Mouse (Mus musculus) MEL (cell line): ENCODE results near the gene Vps53.

Experiments
- CTCF ChIP-seq, 3 experiments: IDR thresholded peaks in 2 of 3; conservative IDR thresholded peaks in 1 of 3; 2 replicates each; pipeline ENCODE4 v1.5.1; 2011 to 2012; ENCODE audit warnings: low read length in 3 of 3, low read depth in 2 of 3, mild to moderate bottlenecking in 2 of 3, improper control_type of control experiment in 1 of 3, inconsistent platforms in 1 of 3, mixed read lengths in 1 of 3, moderate library complexity in 1 of 3; ENCODE audit not compliant: control insufficient read depth in 1 of 3, insufficient read depth in 1 of 3, poor library complexity in 1 of 3, severe bottlenecking in 1 of 3
- EP300 ChIP-seq, 2 experiments: IDR thresholded peaks; 2 replicates each; pipeline ENCODE4 v1.6.1; 2011; ENCODE audit warnings: improper control_type of control experiment in 2 of 2, low read length in 2 of 2, low read depth in 1 of 2, mild to moderate bottlenecking in 1 of 2
- HCFC1 ChIP-seq: IDR thresholded peaks from 2 replicates; pipeline ENCODE4 v1.6.1; 2012; ENCODE audit warnings: low read depth, mild to moderate bottlenecking, inconsistent platforms, low read length, improper control_type of control experiment, moderate library complexity

DNA sequence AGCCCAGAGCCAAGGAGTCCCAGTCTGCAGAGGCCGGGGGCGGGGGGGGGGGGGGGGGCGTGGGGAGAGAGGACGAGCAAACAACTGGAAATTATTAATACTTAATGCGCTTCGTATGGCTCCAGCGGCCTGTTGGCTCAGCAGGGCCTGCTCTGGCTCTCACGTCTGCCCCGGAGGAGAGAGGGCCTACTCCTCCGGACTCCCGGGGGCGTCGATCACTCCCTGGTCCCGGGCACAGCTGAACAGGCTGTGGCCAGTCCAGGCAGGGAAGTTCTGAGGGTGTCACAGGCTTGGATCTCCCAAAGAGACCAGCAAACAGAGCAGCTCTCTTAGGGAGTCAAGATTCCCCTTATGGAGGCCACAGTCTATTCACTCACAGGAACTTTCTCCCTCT is 151.4 kb downstream of the Vps53 start:
- TF ChIP-seq CTCF (IDR thresholded peaks at IDR 0.05 in 2 of 3, conservative IDR thresholded peaks at IDR 0.05 in 1 of 3; ENCODE audit: control insufficient read depth in 1 of 3, insufficient read depth in 1 of 3, low read depth in 2 of 3, low read length in 3 of 3, poor library complexity in 1 of 3, severe bottlenecking in 1 of 3), result no peak
- TF ChIP-seq EP300 (IDR thresholded peaks at IDR 0.05; ENCODE audit: low read depth in 1 of 2, low read length in 2 of 2), result no peak
- no peak for TF ChIP-seq HCFC1
